Mouse (Mus musculus) right cerebral cortex, adult 2 months (tissue): ENCODE measurements around the gene Mettl18.

Experiments used
- DNase-seq, 2 experiments: peaks; one replicate each; pipeline ENCODE4 v3.0.0; 2021 to 2022; ENCODE audit warnings: low spot score in 2 of 2

Mettl18 gene

GRCm38 (mm10) chr1:164043549-164043948, 48.9 kb downstream of the Mettl18 start:
- no peak for DNase-seq
